Comparison of ENCODE assay signal across 22 mouse cellular contexts in the genomic region with DNA sequence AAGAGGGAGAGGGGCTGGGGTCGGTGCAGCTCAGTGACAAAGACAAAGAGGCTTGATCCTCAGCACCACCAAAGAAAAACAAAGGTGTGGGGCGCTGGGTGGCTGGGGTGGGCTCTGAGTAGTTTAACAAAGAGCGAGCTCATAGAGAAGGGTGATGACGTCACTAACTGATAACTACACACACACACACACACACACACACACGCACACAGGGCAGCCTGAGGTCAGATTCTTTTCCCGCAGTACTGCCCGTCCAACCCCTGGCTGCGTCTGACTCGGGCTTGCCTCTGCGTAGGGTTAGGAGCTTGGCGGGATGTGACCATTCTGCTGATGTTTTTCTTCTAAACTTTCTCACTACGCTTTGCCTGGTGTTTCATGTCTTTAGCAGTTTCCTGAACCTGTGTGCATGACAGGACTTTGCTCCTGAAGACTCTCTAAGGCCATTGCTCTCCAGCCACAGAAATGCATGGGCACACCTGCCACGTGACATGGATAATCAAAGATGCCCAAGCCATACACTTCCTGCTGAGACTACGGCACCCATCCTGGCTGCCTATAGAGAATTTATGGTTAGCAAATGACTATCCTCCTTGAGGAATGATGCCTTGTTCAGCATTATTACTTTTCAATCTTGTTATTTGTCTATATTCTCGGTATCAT. TPM values are rescaled to one million over a fixed set of nuclear protein-coding genes. Genes with fewer than 3 reads are reported as not detected.
DNase-seq lines count a peak whose midpoint lies in the region; ATAC-seq lines count a peak whose summit lies in the region.
"Had no signal": no experiment of that assay in that cellular context is flagged by ENCODE, and none has a peak within 500 bp of the region (broad histone marks: within the 10 kb centered on the region; RNA-seq: fewer than 3 reads in every experiment).

No protein-coding gene starts in this region.

- no peaks in the 10 kb centered on the region for H3K4me1 ChIP-seq in intestine, embryonic 16.5 days (ENCODE audit: control insufficient read depth, insufficient read depth, low read length)
- H3K4me1 ChIP-seq in stomach, embryonic 14.5 days (ENCODE audit: control insufficient read depth, insufficient read depth, low read length), result no peaks in the 10 kb centered on the region
- no peaks in the 10 kb centered on the region for H3K4me1 ChIP-seq in liver, embryonic 11.5 days (replicated peaks; ENCODE audit: control insufficient read depth, insufficient read depth, low read length)
- H3K4me1 ChIP-seq: forebrain, embryonic 15.5 days had no signal

- no peak overlapping the region for H3K9ac ChIP-seq in intestine, embryonic 16.5 days (ENCODE audit: low read depth, low read length)
- no peak overlapping the region for H3K9ac ChIP-seq in stomach, embryonic 14.5 days (replicated peaks; ENCODE audit: low read depth, low read length)
- H3K9ac ChIP-seq in liver, embryonic 11.5 days (ENCODE audit: low read depth, low read length), result no peak overlapping the region
- H3K9ac ChIP-seq: embryonic facial prominence, embryonic 12.5 days; forebrain, embryonic 15.5 days; hindbrain, embryonic 14.5 days had no signal

- no peak overlapping the region for H3K4me3 ChIP-seq in intestine, embryonic 16.5 days (ENCODE audit: low read length)
- H3K4me3 ChIP-seq in stomach, embryonic 14.5 days (ENCODE audit: low read depth, low read length), result no peak overlapping the region
- H3K4me3 ChIP-seq in liver, embryonic 11.5 days (ENCODE audit: low read depth, low read length), result no peak overlapping the region
- H3K4me3 ChIP-seq: embryonic facial prominence, embryonic 12.5 days; forebrain, embryonic 15.5 days; heart, embryonic 10.5 days; hindbrain, embryonic 10.5 days had no signal

- H3K9me3 ChIP-seq in intestine, embryonic 16.5 days (ENCODE audit: control insufficient read depth, low read length), result no peaks in the 10 kb centered on the region
- no peaks in the 10 kb centered on the region for H3K9me3 ChIP-seq in stomach, embryonic 14.5 days (ENCODE audit: control insufficient read depth, low read depth, low read length)
- H3K9me3 ChIP-seq in liver, embryonic 11.5 days (ENCODE audit: control insufficient read depth, low read length), result no peaks in the 10 kb centered on the region
- H3K9me3 ChIP-seq: embryonic facial prominence, embryonic 12.5 days; forebrain, embryonic 15.5 days; G1E; heart, embryonic 10.5 days; hindbrain, embryonic 10.5 days had no signal

- peak; percentile 53; the same call in 1 of the 2 replicates for ATAC-seq in intestine, embryonic 16.5 days
- peak; percentile 33; the same call in 1 of the 2 replicates for ATAC-seq in stomach, embryonic 14.5 days (ENCODE audit: insufficient number of reproducible peaks, insufficient read depth, low FRiP score, low read depth)
- ATAC-seq in frontal cortex, adult (ENCODE audit: low TSS enrichment), result no peak
- ATAC-seq in liver, embryonic 11.5 days (replicated peaks; ENCODE audit: low FRiP score), result no peak
- ATAC-seq: CD4-positive, CD25-positive, alpha-beta regulatory T cell, adult 4 months; forebrain, embryonic 15.5 days had no signal

- H3K36me3 ChIP-seq in intestine, embryonic 16.5 days (ENCODE audit: control insufficient read depth, insufficient read depth, low read length), result no peaks in the 10 kb centered on the region
- H3K36me3 ChIP-seq in stomach, embryonic 14.5 days (ENCODE audit: control insufficient read depth, insufficient read depth, low read length), result no peaks in the 10 kb centered on the region
- no peaks in the 10 kb centered on the region for H3K36me3 ChIP-seq in liver, embryonic 11.5 days (ENCODE audit: control insufficient read depth, insufficient read depth, low read length)
- H3K36me3 ChIP-seq: embryonic facial prominence, embryonic 12.5 days; forebrain, embryonic 15.5 days; G1E; heart, embryonic 10.5 days; hindbrain, embryonic 10.5 days had no signal

- intact Hi-C loops in heart, postnatal 10 days (cut with DNase I), result no loop called here

- H3K27me3 ChIP-seq in intestine, embryonic 16.5 days (replicated peaks; ENCODE audit: control insufficient read depth, insufficient read depth, low read length), result no peaks in the 10 kb centered on the region
- no peaks in the 10 kb centered on the region for H3K27me3 ChIP-seq in stomach, embryonic 14.5 days (ENCODE audit: control insufficient read depth, insufficient read depth, low read length)
- no peaks in the 10 kb centered on the region for H3K27me3 ChIP-seq in liver, embryonic 11.5 days (replicated peaks; ENCODE audit: control insufficient read depth, insufficient read depth, low read length)
- H3K27me3 ChIP-seq: embryonic facial prominence, embryonic 12.5 days; forebrain, embryonic 15.5 days had no signal

- H3K4me2 ChIP-seq in intestine, embryonic 16.5 days (ENCODE audit: low read depth, low read length), result no peak overlapping the region
- H3K4me2 ChIP-seq in stomach, embryonic 14.5 days (replicated peaks; ENCODE audit: low read depth, low read length), result no peak overlapping the region
- H3K4me2 ChIP-seq in liver, embryonic 11.5 days, result no peak overlapping the region
- H3K4me2 ChIP-seq: embryonic facial prominence, embryonic 12.5 days; forebrain, embryonic 15.5 days; hindbrain, embryonic 14.5 days had no signal

- 57% methylated on average over 15 of the region's 15 CpGs for WGBS in intestine, embryonic 16.5 days
- WGBS in stomach, embryonic 14.5 days, result 51% methylated on average over 15 of the region's 15 CpGs
- WGBS in liver, embryonic 11.5 days, result 69% methylated on average over 15 of the region's 15 CpGs

- DNase-seq in heart, postnatal 4 days, result peak; percentile 8
- no peak for DNase-seq in heart, postnatal 10 days
- no peak for DNase-seq in liver, embryonic 11.5 days (ENCODE audit: low spot score)
- DNase-seq in urinary bladder, postnatal 36 days (ENCODE audit: low spot score in 2 of 2), result no peak
- DNase-seq: adrenal gland, postnatal 10 days; B cell, adult 2 months; cerebellum, adult 11 months; cerebellum, adult 8-10 months; cerebellum, postnatal 25 days; gastrocnemius, postnatal 36 days; heart, adult 18-20 months; heart, postnatal 14 days had no signal

- H3K27ac ChIP-seq in intestine, embryonic 16.5 days (ENCODE audit: low read length), result no peak overlapping the region
- H3K27ac ChIP-seq in stomach, embryonic 14.5 days (ENCODE audit: low read length), result no peak overlapping the region
- H3K27ac ChIP-seq in liver, embryonic 11.5 days (ENCODE audit: low read depth, low read length), result no peak overlapping the region
- H3K27ac ChIP-seq: embryonic facial prominence, embryonic 12.5 days; forebrain, embryonic 15.5 days; heart, embryonic 10.5 days; hindbrain, embryonic 10.5 days; hindbrain, embryonic 14.5 days had no signal

RNA-seq across cellular contexts. Expression of a gene that starts 29.7 kb away (rescaled TPM):
- 10 to 100 TPM; 16.2 to 16.8 TPM for total RNA-seq in heart, postnatal 4 days (2021)
- 10 to 100 TPM; 11.3 to 13.2 TPM for total RNA-seq in heart, postnatal 10 days (2021)
- polyA plus RNA-seq in intestine, embryonic 16.5 days (2015; fragmentation: Nextera tagmentation; extraction: Ambion mirVana), result 8.3 and 8.7 TPM in 2 replicates
- 14.6 and 20.3 TPM in 2 replicates for polyA plus RNA-seq in stomach, embryonic 14.5 days (2014; fragmentation: Nextera tagmentation; extraction: Ambion mirVana)
- 19.6 and 19.9 TPM in 2 replicates for polyA plus RNA-seq in liver, embryonic 11.5 days (2014; fragmentation: Nextera tagmentation; extraction: Ambion mirVana)

RNA-seq across cellular contexts. Expression of a gene that starts 46.4 kb away (rescaled TPM):
- 10 to 100 TPM; 39.2 to 40.0 TPM for total RNA-seq in heart, postnatal 4 days (2021)
- 10 to 100 TPM; 28.7 to 29.1 TPM for total RNA-seq in heart, postnatal 10 days (2021)
- 31.1 and 31.3 TPM in 2 replicates for polyA plus RNA-seq in intestine, embryonic 16.5 days (2015; fragmentation: Nextera tagmentation; extraction: Ambion mirVana)
- 51.4 and 52.4 TPM in 2 replicates for polyA plus RNA-seq in stomach, embryonic 14.5 days (2014; fragmentation: Nextera tagmentation; extraction: Ambion mirVana)
- 37.1 and 38.6 TPM in 2 replicates for polyA plus RNA-seq in liver, embryonic 11.5 days (2014; fragmentation: Nextera tagmentation; extraction: Ambion mirVana)

Comparison
In these comparisons a context has a peak if more than half of its experiments do, and no peak if none do; other contexts are left out.
1. ATAC-seq: peak in intestine, embryonic 16.5 days (single experiment) and stomach, embryonic 14.5 days (single experiment); none in frontal cortex, adult (single experiment) and liver, embryonic 11.5 days (single experiment).